Mouse (Mus musculus): ENCODE measurements at regions not wholly inside any gene's neighbourhood (a gene's known extent, or its start where the extent isn't known, plus 50 kb on each side); places are given as distances from the start of the nearest gene placed in this dataset.

DNA sequence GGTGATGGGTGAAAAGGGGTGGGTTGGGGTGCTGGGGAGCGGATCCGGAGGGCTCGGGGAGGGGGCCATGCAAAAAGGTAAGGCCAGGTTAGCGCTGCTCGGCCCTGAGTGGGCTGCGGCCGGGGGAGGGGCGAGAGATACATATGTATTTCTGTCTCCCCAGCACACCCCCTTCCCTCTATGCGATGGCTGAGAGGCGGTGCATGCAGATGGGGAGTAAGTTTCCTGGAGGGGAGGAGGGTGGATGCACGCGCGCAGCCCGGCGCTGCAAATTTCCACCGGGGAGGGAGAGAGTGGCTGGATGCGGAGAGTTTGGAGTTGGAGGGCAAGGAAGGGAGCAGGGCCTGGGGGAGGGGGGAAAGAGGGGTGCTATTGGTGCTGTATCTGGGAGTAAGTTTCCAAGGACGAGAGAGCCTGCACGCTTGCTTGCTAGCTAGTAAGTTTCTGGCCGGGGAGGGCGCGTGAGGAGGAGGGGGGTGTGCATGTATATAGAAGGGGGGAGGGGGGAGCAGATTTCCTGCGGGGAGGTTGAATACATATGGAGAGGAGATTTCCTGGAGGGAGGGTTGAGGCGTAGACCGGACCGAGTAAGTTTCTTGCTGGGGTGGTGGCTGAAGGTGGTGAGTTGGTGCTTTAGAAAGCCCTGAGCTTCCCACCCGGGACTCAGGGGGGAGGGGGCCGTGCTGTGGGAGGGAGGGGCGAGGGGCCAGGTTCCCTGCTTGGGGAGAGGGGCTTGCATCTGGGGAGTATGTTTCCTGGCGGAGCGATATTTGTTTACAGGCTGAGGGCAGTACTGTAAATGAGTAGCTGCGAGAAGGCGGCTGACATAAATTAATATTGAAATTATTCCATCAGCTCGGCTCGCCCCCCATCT is 130.8 kb upstream of the Ubr2 start:
- peak; percentile 70 for DNase-seq (ENCODE audit: inconsistent ontology term)

DNA sequence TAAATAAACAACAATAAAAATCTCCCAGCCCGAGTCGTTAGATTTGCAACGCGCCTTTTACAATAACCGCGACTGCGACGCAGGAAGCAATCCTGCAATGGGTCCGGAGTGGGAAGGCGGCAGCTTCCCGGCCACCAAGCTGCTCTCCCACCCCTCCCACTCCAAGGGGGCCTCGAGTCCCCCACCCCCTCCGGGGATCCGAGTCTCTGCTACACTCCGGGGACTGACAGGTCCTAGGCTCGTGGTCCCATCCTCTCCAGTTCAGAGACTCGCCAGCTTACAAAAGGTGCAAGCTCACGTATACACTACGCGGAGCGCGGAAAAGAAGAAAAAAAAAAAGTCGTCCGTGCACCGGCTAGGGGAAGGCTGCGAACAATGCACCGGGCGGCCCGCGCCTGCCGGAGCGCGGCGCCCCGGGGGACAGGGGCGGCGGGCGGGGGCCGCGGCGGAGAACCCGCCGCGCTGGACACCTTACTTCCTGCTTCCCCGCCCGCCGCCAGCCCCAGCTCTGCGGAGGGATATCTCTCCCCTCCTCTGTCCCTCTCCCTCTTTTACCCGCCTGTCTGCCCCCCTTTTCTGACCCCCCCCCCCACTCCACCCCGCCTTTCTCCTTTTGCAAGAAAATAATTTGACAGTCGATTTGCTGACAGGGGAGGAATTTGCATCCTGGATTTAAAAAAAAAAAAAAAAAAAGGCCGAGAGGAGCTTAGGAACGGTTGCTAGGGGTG is 130.0 kb upstream of the Ubr2 start:
- peak; percentile 80 for DNase-seq (ENCODE audit: inconsistent ontology term)

DNA sequence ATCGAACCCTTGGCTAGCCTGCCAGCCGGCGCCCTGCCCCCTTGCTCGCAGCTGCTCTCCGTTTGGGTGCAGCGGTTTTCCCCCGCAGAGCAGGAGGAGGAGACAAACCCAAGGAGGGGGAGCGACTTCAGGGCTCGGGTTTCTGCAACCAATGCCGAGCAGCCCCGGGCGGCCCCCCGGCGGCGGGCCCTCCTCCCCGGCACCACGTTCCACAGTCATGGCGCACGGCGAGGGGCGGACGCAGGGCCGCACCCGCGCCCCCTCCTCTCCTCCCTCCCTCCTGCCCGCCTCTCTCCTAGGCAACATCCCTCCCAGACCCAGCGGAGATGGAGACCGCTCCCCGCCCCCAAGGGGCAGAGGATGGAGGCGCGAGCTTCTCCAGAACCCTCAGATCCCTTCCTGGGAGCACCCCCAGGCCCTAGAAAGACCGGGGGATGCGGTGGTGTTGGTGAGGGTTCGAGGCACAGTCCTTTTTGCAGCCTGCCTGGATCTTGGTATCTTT is 129.4 kb upstream of the Ubr2 start:
- DNase-seq (ENCODE audit: inconsistent ontology term): peak; percentile 94

DNA sequence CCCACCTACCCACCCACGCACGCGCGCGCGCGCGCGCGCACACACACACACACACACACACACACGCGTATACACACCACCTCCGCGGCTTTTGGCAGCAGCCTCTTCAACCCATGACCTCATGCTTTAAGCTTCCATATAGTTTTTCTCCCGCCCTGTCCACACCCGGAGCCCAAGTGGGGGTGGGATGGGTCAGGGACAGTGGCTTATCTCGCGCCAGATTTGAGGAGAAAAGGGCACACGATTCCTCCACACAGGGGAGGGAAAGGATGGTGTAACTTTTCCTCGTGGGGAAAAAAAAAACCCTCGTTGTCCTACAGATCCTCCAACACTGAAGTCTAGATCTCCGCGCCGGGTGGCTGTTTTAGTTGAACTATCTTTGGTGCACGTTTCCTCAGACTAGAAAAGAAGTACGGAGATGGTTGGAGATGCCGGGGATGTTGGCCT is 128.8 kb upstream of the Ubr2 start:
- no peak for DNase-seq (ENCODE audit: inconsistent ontology term)

DNA sequence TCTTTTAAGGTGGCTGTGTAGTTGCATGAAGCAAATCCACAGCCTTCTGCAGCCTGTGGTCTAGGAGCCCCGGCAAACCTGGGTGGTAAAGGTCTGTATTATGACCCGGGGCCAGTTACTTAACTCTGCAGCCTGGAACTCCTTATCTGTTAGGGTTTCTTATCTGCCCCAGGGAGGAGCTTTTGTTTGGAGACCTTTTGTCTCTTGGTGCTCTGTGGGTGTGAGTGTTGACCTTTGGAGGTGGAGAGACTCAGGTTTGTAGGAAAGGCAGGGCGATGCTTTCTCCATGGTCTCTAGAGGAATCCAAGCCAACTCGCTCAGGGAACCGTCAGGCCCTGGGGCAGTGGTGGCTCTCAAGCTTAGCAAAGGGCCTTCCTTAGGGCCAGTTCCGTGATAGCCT is 127.8 kb upstream of the Ubr2 start:
- DNase-seq (ENCODE audit: inconsistent ontology term): no peak

DNA sequence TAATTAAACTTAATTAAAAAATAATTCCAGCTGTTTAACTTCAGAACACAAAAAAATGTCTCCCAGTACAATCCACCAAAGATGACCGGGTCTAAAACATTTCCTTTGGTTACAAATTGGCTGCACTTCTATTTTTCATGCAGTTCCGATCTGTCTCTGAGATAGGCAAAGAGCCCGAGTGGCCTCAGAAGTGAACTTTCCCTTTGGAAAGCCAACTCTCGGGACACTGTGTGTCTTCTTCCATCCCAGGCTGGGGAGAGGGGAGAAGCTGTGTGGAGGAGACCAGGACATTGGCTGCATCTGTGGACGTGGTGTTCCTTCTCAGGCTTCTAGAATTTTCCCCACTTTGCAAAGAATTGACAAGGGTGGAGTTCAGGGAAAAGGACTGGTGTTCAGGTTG is 125.0 kb upstream of the Ubr2 start:
- DNase-seq (ENCODE audit: inconsistent ontology term): no peak

DNA sequence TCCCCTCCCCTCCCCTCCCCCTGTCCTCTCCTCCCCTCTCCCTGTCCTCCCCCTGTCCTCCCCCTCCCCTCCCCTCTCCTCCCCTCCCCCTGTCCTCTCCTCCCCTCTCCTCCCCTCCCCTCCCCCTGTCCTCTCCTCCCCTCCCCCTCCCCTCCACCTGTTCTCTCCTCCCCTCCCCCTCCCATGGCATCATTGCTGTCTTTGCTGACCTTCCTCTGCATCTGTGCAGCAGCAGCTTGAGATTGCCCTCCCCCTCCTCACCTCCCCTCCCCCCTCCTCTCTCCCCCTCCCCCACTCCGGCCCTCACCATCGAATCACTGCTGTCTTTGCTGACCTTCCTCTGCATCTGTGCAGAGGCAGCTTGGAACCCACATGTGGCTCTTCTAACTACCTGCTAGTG is 123.4 kb upstream of the Ubr2 start:
- DNase-seq (ENCODE audit: inconsistent ontology term): no peak

DNA sequence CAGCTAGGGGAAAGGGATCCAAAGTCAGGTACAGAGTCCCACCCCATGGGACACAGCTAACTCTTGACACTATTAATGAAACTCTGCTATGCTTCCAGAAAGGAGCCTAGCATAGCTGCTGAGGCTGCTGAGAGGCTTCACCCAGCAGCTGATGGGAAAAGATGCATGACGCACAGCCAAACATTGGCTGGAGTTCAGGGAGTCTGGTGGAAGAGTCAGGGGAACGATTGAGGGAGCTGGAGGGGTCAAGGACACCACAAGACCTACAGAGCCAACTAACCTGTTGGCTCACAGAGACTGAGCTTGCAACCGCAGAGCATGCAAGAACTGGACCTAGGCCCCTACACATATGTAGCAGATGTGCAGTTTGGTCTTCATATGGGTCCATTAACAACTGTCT is 117.2 kb upstream of the Ubr2 start:
- DNase-seq (ENCODE audit: inconsistent ontology term): no peak

DNA sequence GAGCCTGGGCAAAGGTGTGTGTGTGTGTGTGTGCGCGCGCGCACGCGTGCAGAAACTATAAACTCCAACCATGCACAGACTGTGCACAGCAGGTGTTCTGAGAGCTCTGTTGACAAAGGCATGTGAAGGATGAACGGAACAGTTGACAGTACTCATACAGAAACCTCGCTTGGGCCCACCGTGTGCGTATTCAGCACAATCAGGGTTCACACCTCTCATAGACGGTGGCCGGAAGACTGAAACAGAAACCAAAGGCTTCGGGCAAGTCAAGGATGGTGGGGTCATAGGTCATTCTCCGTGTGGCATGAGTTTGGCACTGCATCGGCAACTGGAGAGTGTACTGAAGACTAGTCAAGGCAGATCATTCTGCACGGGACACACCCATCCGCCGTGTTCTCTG is 113.2 kb upstream of the Ubr2 start:
- DNase-seq (ENCODE audit: inconsistent ontology term): no peak

DNA sequence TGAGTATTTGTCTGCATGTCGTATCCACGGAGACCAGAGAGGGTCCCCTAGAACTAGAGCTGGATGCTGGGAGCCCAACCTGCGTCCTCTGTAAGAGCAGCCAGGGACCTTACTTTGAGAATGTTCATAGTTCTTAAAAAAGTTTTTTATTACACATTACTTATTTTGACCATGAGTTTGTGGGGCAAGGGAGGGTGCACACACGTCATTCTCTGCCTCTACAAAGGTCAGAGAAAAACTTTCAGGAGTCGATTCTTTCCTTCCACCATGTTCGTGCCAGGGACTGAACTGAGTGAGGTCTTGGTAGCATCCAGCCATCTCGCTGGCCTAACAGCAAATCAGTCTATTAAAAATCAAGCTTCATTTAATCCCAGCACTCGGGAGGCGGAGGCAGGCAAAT is 111.9 kb upstream of the Ubr2 start:
- no peak for DNase-seq (ENCODE audit: inconsistent ontology term)

DNA sequence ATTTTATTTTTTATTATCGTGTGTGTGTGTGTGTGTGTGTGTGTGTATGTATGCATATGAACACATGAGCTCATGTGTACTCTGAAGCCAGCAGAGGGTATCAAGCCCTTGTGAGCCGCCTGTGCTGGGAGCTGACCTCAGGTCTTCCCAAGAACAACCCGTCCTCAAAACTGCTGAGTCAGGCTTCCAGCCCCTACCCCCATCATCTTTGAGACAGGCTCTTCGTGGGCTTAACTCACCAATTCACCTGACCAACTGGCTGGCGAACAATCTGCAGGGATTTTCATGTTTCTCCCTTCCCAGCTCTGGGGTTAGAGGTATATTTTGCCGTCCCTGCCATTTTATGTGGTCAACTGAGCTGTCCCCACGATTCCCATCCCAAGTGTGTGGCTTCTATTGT is 107.7 kb upstream of the Ubr2 start:
- no peak for DNase-seq (ENCODE audit: inconsistent ontology term)

DNA sequence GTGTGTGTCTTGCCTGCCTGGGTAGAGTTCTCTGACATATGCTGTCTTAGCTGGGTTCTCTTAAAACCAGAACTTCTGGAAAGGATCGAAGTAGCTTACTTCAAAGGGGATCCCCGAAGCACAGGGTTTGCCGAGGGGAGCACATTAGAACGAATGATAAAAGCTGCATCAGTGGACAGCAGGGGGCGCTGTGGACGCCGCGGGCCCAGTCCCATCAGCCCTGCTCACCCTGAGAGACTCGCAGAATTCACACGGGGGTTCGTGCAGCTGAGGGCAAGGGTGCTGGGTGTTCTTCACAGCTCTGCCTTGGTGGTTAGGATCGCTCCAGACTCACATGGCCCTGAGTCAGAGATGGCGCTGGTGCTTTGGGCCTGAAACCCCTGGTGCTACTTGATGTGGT is 105.4 kb upstream of the Ubr2 start:
- DNase-seq (ENCODE audit: inconsistent ontology term): no peak

DNA sequence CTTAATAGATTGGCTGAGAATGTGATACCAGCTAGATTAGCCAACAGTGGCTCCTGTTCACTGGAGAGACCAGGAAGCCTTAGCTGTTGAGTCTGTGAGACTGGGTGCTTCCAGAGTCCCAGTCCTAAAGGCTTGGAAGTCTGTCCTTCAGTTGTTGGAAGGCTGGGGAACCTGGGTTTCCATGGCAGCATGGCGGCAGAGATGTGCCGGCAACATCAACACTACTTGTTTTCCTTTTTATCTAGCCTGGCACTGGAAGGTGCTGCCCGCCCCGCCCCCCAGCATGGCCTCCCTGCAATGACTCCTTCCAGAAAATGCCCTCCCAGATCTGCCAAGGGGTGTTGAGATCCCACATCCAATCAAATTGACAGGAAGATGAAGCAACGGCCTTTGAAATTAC is 104.8 kb upstream of the Ubr2 start:
- no peak for DNase-seq (ENCODE audit: inconsistent ontology term)

DNA sequence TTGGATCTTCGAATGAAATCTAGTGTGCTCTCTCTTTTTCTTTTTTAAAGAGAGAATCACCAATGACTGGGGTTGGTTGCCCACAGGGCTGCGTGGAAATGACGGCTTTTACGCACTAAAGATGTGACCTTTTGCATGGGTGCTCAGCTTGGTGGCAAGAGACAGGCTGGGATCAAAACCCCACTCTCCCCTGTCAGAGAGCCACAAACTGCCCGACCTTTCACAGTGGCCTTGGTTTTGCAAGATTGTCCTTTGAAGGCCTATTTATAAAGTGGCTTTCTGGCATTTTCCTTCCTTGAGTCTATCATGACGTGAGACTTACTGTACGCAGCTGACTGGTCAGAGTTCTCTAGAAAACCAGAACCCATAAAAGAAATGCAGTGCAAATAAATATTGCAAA is 104.4 kb upstream of the Ubr2 start:
- no peak for DNase-seq (ENCODE audit: inconsistent ontology term)

DNA sequence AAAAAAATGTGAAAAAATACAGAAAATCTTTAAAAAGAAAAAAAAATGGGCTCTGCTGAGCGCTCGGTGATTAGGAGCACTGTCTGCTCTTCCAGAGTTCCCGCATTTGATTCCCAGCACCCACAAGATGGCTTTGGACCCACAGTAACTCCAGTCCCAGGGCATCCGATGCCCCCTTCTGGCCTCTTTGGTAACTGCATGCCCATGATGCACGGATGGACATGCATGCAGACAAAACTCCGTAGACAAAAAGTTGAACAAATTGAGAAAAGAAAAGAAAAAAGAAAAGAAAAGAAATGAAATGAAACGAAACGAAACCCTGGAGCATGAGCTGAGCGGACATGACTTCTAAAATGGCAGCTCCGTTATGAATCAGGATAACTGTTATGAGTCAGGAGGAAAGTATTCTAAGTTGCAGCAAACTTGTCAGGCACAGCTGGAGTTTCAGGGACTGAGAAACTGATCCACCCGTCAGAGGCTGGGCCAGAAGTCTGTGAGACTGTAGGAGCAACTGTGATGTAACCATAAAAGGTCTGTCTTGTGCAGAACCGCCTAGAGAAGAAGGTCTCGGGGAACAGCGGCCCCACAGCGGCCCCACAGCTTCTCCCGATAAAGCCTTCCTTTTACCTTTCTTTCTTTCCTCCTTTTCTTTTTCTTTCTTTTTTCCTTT is 102.3 kb upstream of the Ubr2 start:
- no peak for DNase-seq (ENCODE audit: inconsistent ontology term)

DNA sequence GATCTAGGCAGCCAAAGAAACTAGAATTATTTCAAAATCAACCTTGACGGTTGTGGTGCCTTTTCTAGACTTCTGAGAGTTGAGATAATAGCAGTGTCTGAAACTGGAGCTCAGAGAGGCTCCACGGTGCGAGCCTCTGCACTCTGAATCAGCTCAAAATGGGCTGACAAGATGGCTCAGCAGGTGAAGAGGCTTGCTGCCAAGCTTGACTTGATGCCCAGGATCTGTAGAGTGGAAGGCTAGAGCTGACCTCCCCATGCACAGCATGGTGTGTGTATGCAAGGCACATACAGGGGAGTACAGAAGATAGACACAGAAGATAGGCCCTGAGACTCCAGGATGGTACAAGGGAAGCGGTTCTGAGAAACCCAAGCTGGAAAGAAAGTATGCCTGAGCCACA is 100.5 kb upstream of the Ubr2 start:
- DNase-seq (ENCODE audit: inconsistent ontology term): no peak

DNA sequence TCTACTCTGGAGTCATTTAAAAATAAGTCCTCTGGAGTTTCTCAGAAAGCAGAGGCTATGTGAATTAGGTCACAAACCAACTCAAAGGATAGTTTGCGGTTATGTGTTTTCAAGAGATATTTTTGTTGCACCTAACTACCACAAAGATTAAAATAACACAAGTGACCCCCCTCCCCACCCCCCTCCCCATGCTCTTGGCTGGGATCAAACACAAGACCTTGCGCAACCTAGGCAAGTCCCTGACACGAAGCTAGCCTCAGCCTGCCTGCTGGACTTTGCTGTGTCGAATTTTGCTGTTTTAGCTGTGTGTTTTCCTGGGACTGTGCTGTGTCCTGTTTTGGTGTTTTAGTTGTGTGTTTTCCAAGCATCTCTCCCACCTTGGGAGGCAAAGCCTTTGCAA is 94.0 kb upstream of the Ubr2 start:
- no peak for DNase-seq (ENCODE audit: inconsistent ontology term)

DNA sequence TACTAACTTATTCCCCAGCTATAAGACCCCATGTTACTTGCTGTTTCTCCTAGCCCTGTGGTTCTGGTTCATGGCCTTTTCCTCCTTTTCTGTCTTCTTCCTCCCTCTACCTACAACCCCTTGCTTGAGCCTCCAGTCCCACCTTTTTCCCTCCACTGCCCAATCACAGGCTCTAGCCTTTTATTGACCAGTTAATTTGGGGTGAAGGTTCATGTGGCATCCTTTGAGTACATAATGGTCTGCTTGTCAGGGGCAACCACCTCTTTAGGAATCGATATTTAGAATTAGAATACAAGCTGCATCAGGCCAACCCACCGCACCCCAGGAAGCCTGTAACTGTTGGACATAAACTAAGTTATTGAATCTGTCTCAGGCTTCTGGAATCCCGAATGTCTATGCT is 84.8 kb upstream of the Ubr2 start:
- no peak for DNase-seq (ENCODE audit: inconsistent ontology term)

DNA sequence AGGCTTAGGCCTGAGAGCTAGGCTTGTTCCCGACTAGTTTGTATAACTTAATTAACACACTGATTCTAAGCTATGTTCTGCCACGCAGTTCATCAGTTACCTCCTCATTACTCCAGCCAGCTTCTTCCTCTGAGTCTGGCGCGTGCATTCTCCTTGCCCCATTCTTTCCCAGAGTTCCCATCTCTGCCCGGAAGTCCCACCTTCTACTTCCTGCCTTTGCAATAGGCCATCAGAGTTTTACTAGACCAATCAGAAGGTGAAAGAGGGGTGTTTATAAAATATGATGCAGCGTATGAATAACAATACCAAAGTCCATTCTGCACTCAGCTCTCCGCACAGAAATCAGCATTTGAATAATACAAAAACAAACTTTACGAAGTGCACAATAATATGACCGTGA is 81.7 kb upstream of the Ubr2 start:
- no peak for DNase-seq (ENCODE audit: inconsistent ontology term)

DNA sequence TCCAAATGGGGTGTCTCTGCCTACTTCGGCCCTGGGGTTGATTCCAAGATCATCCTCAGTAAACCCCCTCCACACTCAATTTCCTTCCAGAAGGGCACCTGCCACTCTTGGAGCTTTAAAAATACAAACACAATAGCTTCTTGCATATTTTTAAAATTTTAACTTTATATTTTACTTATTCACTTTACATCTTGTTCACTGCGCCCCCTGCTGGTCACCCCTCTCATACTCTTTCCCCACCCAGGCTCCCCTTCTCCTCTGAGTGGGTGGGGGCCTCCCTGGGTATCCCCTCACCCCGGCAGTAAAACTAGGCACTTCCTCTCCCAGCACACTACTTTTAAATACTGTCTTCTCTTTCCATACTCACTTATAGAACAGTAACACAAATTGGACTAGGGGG is 79.4 kb upstream of the Ubr2 start:
- DNase-seq (ENCODE audit: inconsistent ontology term): no peak

DNA sequence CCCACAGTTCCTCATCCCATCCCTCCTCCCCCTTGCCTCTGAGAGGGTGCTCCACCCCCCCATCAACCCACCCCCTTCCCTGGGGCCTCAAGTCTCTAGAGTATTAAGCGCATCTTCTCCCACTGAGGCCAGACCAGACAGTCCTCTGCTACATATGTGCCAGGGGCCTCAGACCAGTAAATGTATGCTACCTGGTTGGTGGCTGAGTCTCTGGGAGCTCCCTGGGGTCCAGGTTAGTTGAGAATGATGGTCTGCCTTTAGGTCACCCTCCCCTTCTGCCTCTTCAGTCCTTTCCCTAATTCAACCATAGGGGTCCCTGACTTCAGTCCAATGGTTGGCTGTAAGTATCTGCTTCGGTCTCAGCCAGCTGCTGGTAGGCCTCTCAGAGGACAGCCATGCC is 58.9 kb upstream of the Ubr2 start:
- no peak for DNase-seq (ENCODE audit: inconsistent ontology term)

DNA sequence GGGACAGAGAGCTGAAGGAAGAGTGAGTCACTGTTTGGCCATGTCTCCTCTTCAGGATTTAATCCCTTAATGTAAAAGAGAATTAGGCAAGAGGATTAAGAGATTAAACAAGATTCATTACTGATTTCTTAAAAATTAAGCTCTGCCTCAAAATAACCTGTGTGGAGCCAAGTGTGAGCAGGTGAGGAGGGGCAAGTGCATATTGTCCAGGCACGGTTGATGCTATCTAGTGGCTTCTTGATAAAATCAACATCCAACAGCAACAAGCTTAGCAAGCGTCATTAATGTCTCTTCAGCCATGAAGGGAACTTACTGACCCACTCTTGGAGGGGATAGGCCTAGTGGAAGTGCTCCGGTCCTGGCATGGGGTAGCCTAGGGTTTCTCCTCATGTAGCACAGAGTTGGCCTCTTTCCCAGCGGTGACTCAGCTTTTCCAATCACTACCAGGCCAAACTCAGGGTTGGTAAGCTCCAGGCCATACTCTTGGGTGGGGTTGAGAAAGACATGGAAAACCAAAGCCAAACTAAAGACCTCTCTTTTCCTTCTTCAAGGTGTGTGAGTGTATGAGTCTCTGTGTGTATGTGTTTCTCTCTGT is 55.0 kb upstream of the Ubr2 start:
- DNase-seq (ENCODE audit: inconsistent ontology term): peak; percentile 79
